Mouse (Mus musculus) intestine, embryonic 14.5 days (tissue): Measurements from ENCODE around the gene Tubb3. TPM values are rescaled to one million over a fixed set of nuclear protein-coding genes. Genes with fewer than 3 reads are reported as not detected.
"Not testable (repeated sequence)": the region's sequence is repeated elsewhere in the genome, so short reads cannot be mapped to it uniquely, and the experiment has no call there.

Experiments
- ATAC-seq: fragments of 200-750 bp; cut with Nextera tagmentation; replicated peaks from 2 replicates; pipeline ENCODE4 v1.8.0; 2017; ENCODE audit warnings: low read depth, moderate number of reproducible peaks, moderate TSS enrichment, moderate library complexity; ENCODE audit not compliant: low FRiP score, low TSS enrichment
- DNase-seq: peaks from one replicate; pipeline ENCODE4 v3.0.0-alpha.2; 2018; ENCODE audit warnings: low spot score
- H3K27ac ChIP-seq: fragments of 300-500 bp; sonication (generic); 2 replicates; pipeline ENCODE4 v1.5.1; 2014; ENCODE audit warnings: low read depth, mild to moderate bottlenecking, control low read depth
- H3K27me3 ChIP-seq: fragments of 300-500 bp; sonication (generic); replicated peaks from 2 replicates; pipeline ENCODE4 v1.6.1; 2014; ENCODE audit warnings: low read length, control low read depth; ENCODE audit not compliant: control insufficient read depth, insufficient read depth
- H3K36me3 ChIP-seq: fragments of 300-500 bp; sonication (generic); 2 replicates; pipeline ENCODE4 v1.6.1; 2014; ENCODE audit warnings: low read length, control low read depth; ENCODE audit not compliant: control insufficient read depth, insufficient read depth
- H3K4me1 ChIP-seq: fragments of 300-500 bp; sonication (generic); replicated peaks from 2 replicates; pipeline ENCODE4 v1.6.1; 2014; ENCODE audit warnings: low read length, control low read depth, mixed read lengths; ENCODE audit not compliant: control insufficient read depth, insufficient read depth
- H3K4me2 ChIP-seq: fragments of 300-500 bp; sonication (generic); 2 replicates; pipeline ENCODE4 v1.6.1; 2014; ENCODE audit warnings: low read length
- H3K4me3 ChIP-seq: fragments of 300-500 bp; sonication (generic); 2 replicates; pipeline ENCODE4 v1.5.1; 2014; ENCODE audit warnings: low read depth, low read length, control low read depth, mixed read lengths
- H3K9ac ChIP-seq: fragments of 300-500 bp; sonication (generic); 2 replicates; pipeline ENCODE4 v1.6.1; 2014; ENCODE audit warnings: mild to moderate bottlenecking, low read length
- H3K9me3 ChIP-seq: fragments of 300-500 bp; sonication (generic); 2 replicates; pipeline ENCODE4 v1.6.1; 2016; ENCODE audit warnings: low read length, control low read depth; ENCODE audit not compliant: control insufficient read depth
- WGBS: fragments of 180-500 bp; shearing (Covaris S2); extraction: QIAGEN DNeasy Blood & Tissue Kit; methylation state at CpG from one replicate; pipeline ENCODE4 v1.1.7; 2014; 5-methylcytosine and 5-hydroxymethylcytosine counted together
- polyA plus RNA-seq: library from polyadenylated mRNA; unstranded; fragments of >200 nt; fragmentation: Nextera tagmentation; extraction: Ambion mirVana; gene quantifications from 2 replicates; pipeline ENCODE4 v1.2.1, GENCODE M21; 2014

Gene Tubb3
- polyA plus RNA-seq, 1 experiment from 2014 or later = 98.5 TPM

- H3K4me2 ChIP-seq = no peak overlapping the region
- peaks cover 47% of the 10 kb centered on the region for H3K36me3 ChIP-seq
- no peaks in the 10 kb centered on the region for H3K4me1 ChIP-seq
- DNase-seq (no peak), ATAC-seq (no peak)
- no peaks in the 10 kb centered on the region for H3K9me3 ChIP-seq
- no peak overlapping the region for H3K9ac ChIP-seq
- 89% methylated on average over 5 of the region's 5 CpGs for WGBS
- H3K27me3 ChIP-seq = no peaks in the 10 kb centered on the region
- no peak overlapping the region for H3K27ac ChIP-seq
- H3K4me3 ChIP-seq = no peak overlapping the region
Observed at GRCm38 (mm10) chr8:123450783-123451182, 39.6 kb downstream of the Tubb3 start.

- H3K36me3 ChIP-seq = peaks cover 53% of the 10 kb centered on the region
- not testable (repeated sequence) for H3K9me3 ChIP-seq, DNase-seq, ATAC-seq, H3K9ac ChIP-seq, H3K4me3 ChIP-seq, H3K27ac ChIP-seq, H3K27me3 ChIP-seq, H3K4me2 ChIP-seq, H3K4me1 ChIP-seq
- 96% methylated on average over 12 of the region's 12 CpGs for WGBS
Observed at GRCm38 (mm10) chr8:123451747-123452146, 40.5 kb downstream of the Tubb3 start.

GRCm38 (mm10) chr8:123452149-123452548 lies 40.9 kb downstream of the Tubb3 start:
- DNase-seq (no peak), ATAC-seq (no peak)
- WGBS = 77% methylated on average over 4 of the region's 4 CpGs
- no peaks in the 10 kb centered on the region for H3K9me3 ChIP-seq
- H3K36me3 ChIP-seq = peaks cover 56% of the 10 kb centered on the region
- no peak overlapping the region for H3K27ac ChIP-seq
- H3K9ac ChIP-seq = no peak overlapping the region
- no peak overlapping the region for H3K4me3 ChIP-seq
- H3K4me1 ChIP-seq = no peaks in the 10 kb centered on the region
- H3K4me2 ChIP-seq = no peak overlapping the region
- H3K27me3 ChIP-seq = no peaks in the 10 kb centered on the region

- H3K4me2 ChIP-seq = no peak overlapping the region
- DNase-seq = no peak
- no peak overlapping the region for H3K9ac ChIP-seq
- peaks cover 67% of the 10 kb centered on the region for H3K36me3 ChIP-seq
- 73% methylated on average over 7 of the region's 7 CpGs for WGBS
- ATAC-seq = no peak
- H3K27ac ChIP-seq = no peak overlapping the region
- H3K27me3 ChIP-seq = no peaks in the 10 kb centered on the region
- no peaks in the 10 kb centered on the region for H3K9me3 ChIP-seq
- H3K4me3 ChIP-seq = no peak overlapping the region
- no peaks in the 10 kb centered on the region for H3K4me1 ChIP-seq
Observed at GRCm38 (mm10) chr8:123453291-123453690, 42.1 kb downstream of the Tubb3 start.

- DNase-seq = no peak
- H3K27ac ChIP-seq = no peak overlapping the region
- H3K9ac ChIP-seq = no peak overlapping the region
- H3K27me3 ChIP-seq = no peaks in the 10 kb centered on the region
- H3K4me1 ChIP-seq = no peaks in the 10 kb centered on the region
- ATAC-seq = no peak
- H3K4me3 ChIP-seq = no peak overlapping the region
- H3K36me3 ChIP-seq = peaks cover 69% of the 10 kb centered on the region
- no peak overlapping the region for H3K4me2 ChIP-seq
- WGBS = 81% methylated on average over 5 of the region's 5 CpGs
- no peaks in the 10 kb centered on the region for H3K9me3 ChIP-seq
Observed at GRCm38 (mm10) chr8:123453951-123454350, 42.7 kb downstream of the Tubb3 start.

GRCm38 (mm10) chr8:123454559-123454958 lies 43.3 kb downstream of the Tubb3 start:
- peaks cover 66% of the 10 kb centered on the region for H3K36me3 ChIP-seq
- ATAC-seq = no peak
- no peak overlapping the region for H3K27ac ChIP-seq
- H3K4me3 ChIP-seq = no peak overlapping the region
- H3K4me2 ChIP-seq = no peak overlapping the region
- H3K27me3 ChIP-seq = no peaks in the 10 kb centered on the region
- H3K9me3 ChIP-seq = no peaks in the 10 kb centered on the region
- H3K9ac ChIP-seq = no peak overlapping the region
- H3K4me1 ChIP-seq = no peaks in the 10 kb centered on the region
- no peak for DNase-seq
- 92% methylated on average over 6 of the region's 6 CpGs for WGBS

- ATAC-seq (no peak), DNase-seq (no peak)
- Histone ChIP-seq H3K4me1 (no peaks in the 10 kb centered on the region), H3K4me3 (no peak overlapping the region), H3K27ac (no peak overlapping the region), H3K27me3 (no peaks in the 10 kb centered on the region), H3K9ac (no peak overlapping the region), H3K36me3 (peaks cover 29% of the 10 kb centered on the region), H3K4me2 (no peak overlapping the region), H3K9me3 (no peaks in the 10 kb centered on the region)
- 85% methylated on average over 4 of the region's 4 CpGs for WGBS
Observed at GRCm38 (mm10) chr8:123463651-123464050, 52.4 kb downstream of the Tubb3 start.

GRCm38 (mm10) chr8:123467476-123467875 lies 56.3 kb downstream of the Tubb3 start:
- Histone ChIP-seq H3K4me2 (no peak overlapping the region), H3K4me1 (no peaks in the 10 kb centered on the region), H3K9me3 (no peaks in the 10 kb centered on the region), H3K36me3 (peaks cover 4% of the 10 kb centered on the region; the same call in 1 of the 2 replicates), H3K9ac (no peak overlapping the region), H3K27me3 (no peaks in the 10 kb centered on the region), H3K4me3 (no peak overlapping the region), H3K27ac (no peak overlapping the region)
- ATAC-seq (no peak), DNase-seq (no peak)
- WGBS = 68% methylated on average over 3 of the region's 3 CpGs
